Mouse (Mus musculus): ENCODE data around the gene Clmn. TPM values are rescaled to one million over a fixed set of nuclear protein-coding genes. Genes with fewer than 3 reads are reported as not detected.
"Not testable (repeated sequence)": the region's sequence is repeated elsewhere in the genome, so short reads cannot be mapped to it uniquely, and the experiment has no call there.

Gene Clmn
- polyA plus RNA-seq, 1 experiment = 21.3 TPM

- Histone ChIP-seq H3K27ac (ENCODE audit: insufficient read depth, low read depth, low read length) (no peak overlapping the region), H3K27me3 (replicated peaks; ENCODE audit: control insufficient read depth, insufficient read depth, low read length) (no peaks in the 10 kb centered on the region), H3K4me3 (ENCODE audit: insufficient read depth, low read depth, low read length) (no peak overlapping the region), H3K36me3 (ENCODE audit: control insufficient read depth, insufficient read depth, low read length) (no peaks in the 10 kb centered on the region), H3K4me1 (ENCODE audit: control insufficient read depth, insufficient read depth, low read length) (peaks cover 18% of the 10 kb centered on the region)
- DNase-seq = no peak
- 57% methylated on average over 12 of the region's 12 CpGs for WGBS
- TF ChIP-seq POLR2A (IDR thresholded peaks at IDR 0.05; ENCODE audit: low read depth, low read length) (no peak), CTCF (conservative IDR thresholded peaks at IDR 0.05; ENCODE audit: insufficient read depth, insufficient read length, low read depth, low read length) (no peak)
Measured at GRCm38 (mm10) chr12:104740841-104741787, 123.8 kb downstream of the Clmn start.

DNA sequence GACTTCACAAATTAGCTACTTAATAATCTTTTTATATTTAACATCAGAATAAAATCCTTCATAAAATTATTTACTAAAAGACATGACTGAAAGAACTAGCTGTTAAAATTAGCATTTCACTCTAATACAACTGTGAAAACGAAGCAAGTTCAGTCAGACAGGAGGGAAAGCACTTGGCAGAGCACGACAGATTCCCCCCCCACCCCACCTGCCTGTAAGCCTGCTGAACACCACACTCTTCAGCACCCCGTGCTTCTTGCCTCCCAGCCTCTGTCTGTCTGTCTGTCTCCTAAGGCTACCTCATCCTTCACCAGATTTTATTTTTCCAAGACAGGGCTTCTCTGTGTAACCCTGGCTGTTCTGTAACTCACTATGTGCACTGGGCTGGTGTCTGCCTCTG, 125.9 kb downstream of the Clmn start:
- TF ChIP-seq CTCF (conservative IDR thresholded peaks at IDR 0.05; ENCODE audit: insufficient read depth, insufficient read length, low read depth, low read length) (no peak), POLR2A (IDR thresholded peaks at IDR 0.05; ENCODE audit: low read depth, low read length) (no peak)
- no peak overlapping the region for H3K27ac ChIP-seq (ENCODE audit: insufficient read depth, low read depth, low read length)
- 37% methylated on average over 3 of the region's 3 CpGs for WGBS
- no peak for DNase-seq
- no peaks in the 10 kb centered on the region; the same call in 1 of the 2 replicates for H3K36me3 ChIP-seq (ENCODE audit: control insufficient read depth, insufficient read depth, low read length)
- H3K4me3 ChIP-seq (ENCODE audit: insufficient read depth, low read depth, low read length) = no peak overlapping the region
- H3K4me1 ChIP-seq (ENCODE audit: control insufficient read depth, insufficient read depth, low read length) = peaks cover 18% of the 10 kb centered on the region
- H3K27me3 ChIP-seq (replicated peaks; ENCODE audit: control insufficient read depth, insufficient read depth, low read length) = no peaks in the 10 kb centered on the region

- Histone ChIP-seq H3K4me3 (ENCODE audit: insufficient read depth, low read depth, low read length) (no peak overlapping the region), H3K36me3 (ENCODE audit: control insufficient read depth, insufficient read depth, low read length) (no peaks in the 10 kb centered on the region; the same call in 1 of the 2 replicates), H3K27ac (ENCODE audit: insufficient read depth, low read depth, low read length) (no peak overlapping the region), H3K27me3 (replicated peaks; ENCODE audit: control insufficient read depth, insufficient read depth, low read length) (no peaks in the 10 kb centered on the region), H3K4me1 (ENCODE audit: control insufficient read depth, insufficient read depth, low read length) (peaks cover 18% of the 10 kb centered on the region)
- 31% methylated on average over 9 of the region's 9 CpGs for WGBS
- peak; percentile 27 for DNase-seq
- no peak for TF ChIP-seq CTCF (conservative IDR thresholded peaks at IDR 0.05; ENCODE audit: insufficient read depth, insufficient read length, low read depth, low read length)
- no peak for TF ChIP-seq POLR2A (IDR thresholded peaks at IDR 0.05; ENCODE audit: low read depth, low read length)
Measured at GRCm38 (mm10) chr12:104738446-104738845, 126.4 kb downstream of the Clmn start.

DNA sequence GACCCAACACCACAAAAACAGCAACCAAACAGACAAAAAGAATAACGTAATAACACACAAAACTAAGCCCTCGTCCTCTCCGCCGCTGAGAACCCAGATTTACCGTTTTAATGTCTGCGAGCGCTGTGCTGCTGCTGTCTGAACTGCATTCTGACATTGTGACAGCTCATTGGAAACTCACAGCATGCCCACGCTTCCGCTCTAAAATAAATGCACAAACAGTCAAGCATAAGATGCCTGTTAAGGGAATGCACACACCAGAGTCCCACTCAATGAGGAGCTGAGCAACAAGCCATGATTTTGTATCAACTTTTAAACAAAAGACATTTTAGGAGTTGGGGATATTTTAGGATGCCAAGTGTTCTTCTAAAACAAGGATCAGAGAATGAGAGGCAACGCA, 127.2 kb downstream of the Clmn start:
- WGBS = 83% methylated on average over 10 of the region's 10 CpGs
- no peak overlapping the region for H3K27ac ChIP-seq (ENCODE audit: insufficient read depth, low read depth, low read length)
- H3K36me3 ChIP-seq (ENCODE audit: control insufficient read depth, insufficient read depth, low read length) = no peaks in the 10 kb centered on the region; the same call in 1 of the 2 replicates
- peaks cover 18% of the 10 kb centered on the region for H3K4me1 ChIP-seq (ENCODE audit: control insufficient read depth, insufficient read depth, low read length)
- H3K4me3 ChIP-seq (ENCODE audit: insufficient read depth, low read depth, low read length) = no peak overlapping the region
- H3K27me3 ChIP-seq (replicated peaks; ENCODE audit: control insufficient read depth, insufficient read depth, low read length) = no peaks in the 10 kb centered on the region
- no peak for DNase-seq
- TF ChIP-seq POLR2A (IDR thresholded peaks at IDR 0.05; ENCODE audit: low read depth, low read length) (no peak), CTCF (conservative IDR thresholded peaks at IDR 0.05; ENCODE audit: insufficient read depth, insufficient read length, low read depth, low read length) (no peak)

GRCm38 (mm10) chr12:104735993-104736395, 128.9 kb downstream of the Clmn start:
- no peaks in the 10 kb centered on the region for H3K27me3 ChIP-seq (replicated peaks; ENCODE audit: control insufficient read depth, insufficient read depth, low read length)
- no peaks in the 10 kb centered on the region; the same call in 1 of the 2 replicates for H3K36me3 ChIP-seq (ENCODE audit: control insufficient read depth, insufficient read depth, low read length)
- DNase-seq = no peak
- TF ChIP-seq CTCF (conservative IDR thresholded peaks at IDR 0.05; ENCODE audit: insufficient read depth, insufficient read length, low read depth, low read length) = no peak
- TF ChIP-seq POLR2A (IDR thresholded peaks at IDR 0.05; ENCODE audit: low read depth, low read length) = no peak
- H3K4me3 ChIP-seq (ENCODE audit: insufficient read depth, low read depth, low read length) = no peak overlapping the region
- H3K27ac ChIP-seq (ENCODE audit: insufficient read depth, low read depth, low read length) = no peak overlapping the region
- WGBS = 57% methylated on average over 3 of the region's 3 CpGs
- peaks cover 15% of the 10 kb centered on the region for H3K4me1 ChIP-seq (ENCODE audit: control insufficient read depth, insufficient read depth, low read length)

DNA sequence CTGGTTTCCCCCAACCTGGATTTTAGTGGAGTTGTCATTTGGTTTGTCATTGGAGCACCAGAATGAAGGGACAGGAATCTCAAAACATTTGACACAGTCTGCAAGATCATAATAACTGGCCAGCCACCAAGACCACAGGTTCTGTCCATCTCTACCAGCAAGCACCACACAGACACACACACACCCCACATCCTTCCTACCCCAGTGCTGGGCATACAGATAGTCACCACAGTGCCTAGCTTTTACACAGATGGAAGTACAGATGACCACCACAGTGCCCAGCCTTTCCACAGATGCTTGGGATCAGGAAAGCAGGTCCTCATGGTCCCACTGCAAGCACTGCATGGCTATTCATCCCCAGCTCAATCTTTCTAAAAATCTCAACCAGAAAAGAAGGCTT, 131.7 kb downstream of the Clmn start:
- no peak overlapping the region for H3K27ac ChIP-seq (ENCODE audit: insufficient read depth, low read depth, low read length)
- no peak for DNase-seq
- no peaks in the 10 kb centered on the region for H3K4me1 ChIP-seq (ENCODE audit: control insufficient read depth, insufficient read depth, low read length)
- H3K27me3 ChIP-seq (replicated peaks; ENCODE audit: control insufficient read depth, insufficient read depth, low read length) = no peaks in the 10 kb centered on the region
- H3K4me3 ChIP-seq (ENCODE audit: insufficient read depth, low read depth, low read length) = no peak overlapping the region
- peaks cover 3% of the 10 kb centered on the region; the same call in 1 of the 2 replicates for H3K36me3 ChIP-seq (ENCODE audit: control insufficient read depth, insufficient read depth, low read length)
- TF ChIP-seq POLR2A (IDR thresholded peaks at IDR 0.05; ENCODE audit: low read depth, low read length) = no peak
- TF ChIP-seq CTCF (conservative IDR thresholded peaks at IDR 0.05; ENCODE audit: insufficient read depth, insufficient read length, low read depth, low read length) = no peak

GRCm38 (mm10) chr12:104731782-104732181, 133.1 kb downstream of the Clmn start:
- Histone ChIP-seq H3K4me1 (ENCODE audit: control insufficient read depth, insufficient read depth, low read length) (no peaks in the 10 kb centered on the region), H3K27ac (ENCODE audit: insufficient read depth, low read depth, low read length) (no peak overlapping the region), H3K27me3 (replicated peaks; ENCODE audit: control insufficient read depth, insufficient read depth, low read length) (no peaks in the 10 kb centered on the region), H3K36me3 (ENCODE audit: control insufficient read depth, insufficient read depth, low read length) (peaks cover 8% of the 10 kb centered on the region), H3K4me3 (ENCODE audit: insufficient read depth, low read depth, low read length) (no peak overlapping the region)
- WGBS = 85% methylated on average over 3 of the region's 3 CpGs
- TF ChIP-seq POLR2A (IDR thresholded peaks at IDR 0.05; ENCODE audit: low read depth, low read length) = no peak
- TF ChIP-seq CTCF (conservative IDR thresholded peaks at IDR 0.05; ENCODE audit: insufficient read depth, insufficient read length, low read depth, low read length) = no peak
- DNase-seq = no peak

- WGBS = 83% methylated on average over 2 of the region's 2 CpGs
- H3K4me1 ChIP-seq (ENCODE audit: control insufficient read depth, insufficient read depth, low read length); DNase-seq; H3K36me3 ChIP-seq (ENCODE audit: control insufficient read depth, insufficient read depth, low read length); H3K27ac ChIP-seq (ENCODE audit: insufficient read depth, low read depth, low read length); H3K27me3 ChIP-seq (replicated peaks; ENCODE audit: control insufficient read depth, insufficient read depth, low read length); H3K4me3 ChIP-seq (ENCODE audit: insufficient read depth, low read depth, low read length): not testable (repeated sequence)
Measured at GRCm38 (mm10) chr12:104726436-104726835, 138.4 kb downstream of the Clmn start.

All from kidney, adult 2 months (tissue).